Mouse (Mus musculus): ENCODE measurements at regions not wholly inside any gene's neighbourhood (a gene's known extent, or its start where the extent isn't known, plus 50 kb on each side); places are given as distances from the start of the nearest gene placed in this dataset.
"Not testable (repeated sequence)": the region's sequence is repeated elsewhere in the genome, so short reads cannot be mapped to it uniquely, and the experiment has no call there.

GRCm38 (mm10) chr6:112564119-112564518, 74.4 kb upstream of the Oxtr start:
- DNase-seq (ENCODE audit: extremely low spot score in 1 of 2, low spot score in 2 of 2); intact Hi-C loops (cut with DNase I): not testable (repeated sequence)

DNA sequence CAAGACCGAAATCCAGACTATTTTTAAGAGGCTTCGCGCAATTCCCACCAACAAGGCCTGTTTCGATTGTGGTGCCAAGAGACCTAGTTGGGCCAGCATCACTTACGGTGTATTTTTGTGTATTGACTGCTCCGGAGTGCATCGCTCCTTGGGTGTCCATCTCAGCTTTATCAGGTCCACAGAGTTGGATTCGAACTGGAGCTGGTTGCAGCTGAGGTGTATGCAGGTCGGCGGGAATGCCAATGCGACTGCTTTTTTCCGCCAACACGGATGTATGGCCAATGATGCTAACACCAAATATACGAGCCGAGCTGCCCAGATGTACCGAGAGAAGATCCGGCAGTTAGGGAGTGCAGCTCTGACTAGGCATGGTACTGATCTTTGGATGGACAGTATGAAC, 73.9 kb upstream of the Oxtr start:
- intact Hi-C loops (cut with DNase I) = not testable (repeated sequence)

GRCm38 (mm10) chr6:112562039-112562438, 72.3 kb upstream of the Oxtr start:
- intact Hi-C loops (cut with DNase I) = no loop called here
- no peak for DNase-seq (ENCODE audit: extremely low spot score in 1 of 2, low spot score in 2 of 2)

More for the DNA sequence above, 73.9 kb upstream of the Oxtr start:
- DNase-seq (ENCODE audit: extremely low spot score in 1 of 2, low spot score in 2 of 2) = not testable (repeated sequence)

DNA sequence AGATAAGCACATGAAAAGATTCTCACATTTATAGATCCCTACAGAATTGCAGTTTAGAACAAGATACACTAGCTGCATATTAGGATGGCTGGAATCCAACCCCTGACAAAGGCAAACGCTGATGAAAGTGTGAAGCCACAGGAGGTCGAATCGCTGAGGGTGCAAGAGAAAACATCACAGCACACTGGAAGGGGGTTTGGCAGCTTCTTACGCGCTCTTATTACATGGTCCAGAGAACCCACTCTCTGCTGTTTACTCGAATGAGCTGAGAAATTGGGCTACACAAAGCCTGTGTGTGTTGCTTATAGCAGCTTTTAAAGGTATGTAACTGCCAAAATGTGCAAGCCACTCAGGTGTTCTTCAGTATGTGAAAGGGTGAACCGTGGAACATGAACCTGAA, 71.8 kb upstream of the Oxtr start:
- intact Hi-C loops (cut with DNase I) = no loop called here
- DNase-seq (ENCODE audit: extremely low spot score in 1 of 2, low spot score in 2 of 2) = no peak

DNA sequence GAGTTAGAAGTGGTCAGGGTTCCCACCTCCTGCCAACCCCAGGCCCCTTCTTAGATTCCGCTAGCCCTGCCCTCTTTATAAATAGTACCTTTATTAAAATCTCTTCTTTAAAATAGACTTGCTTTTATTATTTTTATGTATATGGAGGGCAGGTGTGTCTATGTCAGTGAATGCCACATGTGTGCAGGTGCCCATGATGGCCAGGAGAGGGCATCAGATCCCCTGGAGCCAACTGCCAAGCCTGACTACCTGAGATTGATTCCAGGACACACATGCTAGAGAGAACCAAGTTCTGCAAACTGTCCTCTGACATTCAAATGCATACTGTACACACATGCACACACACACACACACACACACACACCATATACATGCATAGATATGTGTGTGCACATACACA, 69.8 kb upstream of the Oxtr start:
- intact Hi-C loops (cut with DNase I) = no loop called here
- no peak for DNase-seq (ENCODE audit: extremely low spot score in 1 of 2, low spot score in 2 of 2)

- intact Hi-C loops (cut with DNase I) = no loop called here
- no peak for DNase-seq (ENCODE audit: extremely low spot score in 1 of 2, low spot score in 2 of 2)
Measured at GRCm38 (mm10) chr6:112557516-112557915, 67.8 kb upstream of the Oxtr start.

GRCm38 (mm10) chr6:112556401-112557165, 66.8 kb upstream of the Oxtr start:
- DNase-seq (ENCODE audit: extremely low spot score in 1 of 2, low spot score in 2 of 2) = no peak
- intact Hi-C loops (cut with DNase I) = no loop called here

- DNase-seq (ENCODE audit: extremely low spot score in 1 of 2, low spot score in 2 of 2) = no peak
- intact Hi-C loops (cut with DNase I) = no loop called here
Measured at GRCm38 (mm10) chr6:112554091-112554490, 64.3 kb upstream of the Oxtr start.

GRCm38 (mm10) chr6:112553231-112553920, 63.6 kb upstream of the Oxtr start:
- no peak for DNase-seq (ENCODE audit: extremely low spot score in 1 of 2, low spot score in 2 of 2)
- intact Hi-C loops (cut with DNase I) = no loop called here

GRCm38 (mm10) chr6:112552560-112552959, 62.8 kb upstream of the Oxtr start:
- no peak for DNase-seq (ENCODE audit: extremely low spot score in 1 of 2, low spot score in 2 of 2)
- intact Hi-C loops (cut with DNase I) = no loop called here

GRCm38 (mm10) chr6:112551298-112551697, 61.6 kb upstream of the Oxtr start:
- intact Hi-C loops (cut with DNase I) = no loop called here
- DNase-seq (ENCODE audit: extremely low spot score in 1 of 2, low spot score in 2 of 2) = no peak

GRCm38 (mm10) chr6:112547251-112547650, 57.5 kb upstream of the Oxtr start:
- intact Hi-C loops (cut with DNase I) = no loop called here
- DNase-seq (ENCODE audit: extremely low spot score in 1 of 2, low spot score in 2 of 2) = no peak

DNA sequence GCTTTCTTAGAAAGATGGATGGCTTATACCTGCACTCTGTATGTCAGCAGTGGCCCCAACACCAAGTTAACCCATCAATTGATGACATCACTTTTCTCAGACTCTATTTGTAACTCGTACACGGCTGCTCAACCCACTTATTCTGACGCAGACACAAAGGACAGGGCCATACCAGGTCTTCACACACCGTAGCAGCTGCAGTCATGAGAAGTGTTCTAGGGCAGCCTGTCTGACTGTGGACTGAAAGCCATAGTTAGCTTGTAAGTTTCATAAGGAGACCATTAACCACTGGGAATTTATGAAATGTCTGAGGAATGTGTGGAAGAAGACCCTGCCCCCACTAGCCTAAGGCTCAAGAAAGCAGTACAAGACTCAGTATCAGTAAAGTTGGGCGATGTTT, 56.3 kb upstream of the Oxtr start:
- DNase-seq (ENCODE audit: extremely low spot score in 1 of 2, low spot score in 2 of 2) = no peak
- intact Hi-C loops (cut with DNase I) = no loop called here

- no peak for DNase-seq (ENCODE audit: extremely low spot score in 1 of 2, low spot score in 2 of 2)
- intact Hi-C loops (cut with DNase I) = no loop called here
Measured at GRCm38 (mm10) chr6:112544315-112544714, 54.6 kb upstream of the Oxtr start.

GRCm38 (mm10) chr6:112542692-112543091, 52.9 kb upstream of the Oxtr start:
- intact Hi-C loops (cut with DNase I) = loop anchor here (1.0 kb wide), 1 partner anchor 9 kb away; no protein-coding TSS in a partner anchor
- no peak for DNase-seq (ENCODE audit: extremely low spot score in 1 of 2, low spot score in 2 of 2)
